Mouse (Mus musculus): ENCODE data around the gene Stn1. TPM values are rescaled to one million over a fixed set of nuclear protein-coding genes. Genes with fewer than 3 reads are reported as not detected.

Gene Stn1
- polyA plus RNA-seq, 1 experiment from 2014 or later, result 54.7 TPM

- peak overlapping the region; percentile 65; the same call in 1 of the 2 replicates for H3K27ac ChIP-seq (ENCODE audit: low read depth, low read length)
- no peaks in the 10 kb centered on the region for H3K9me3 ChIP-seq (ENCODE audit: control insufficient read depth, low read length)
- H3K4me2 ChIP-seq (replicated peaks; ENCODE audit: low read depth, low read length), result no peak overlapping the region
- 48% methylated on average over 5 of the region's 5 CpGs for WGBS
- no peak overlapping the region for H3K4me3 ChIP-seq (ENCODE audit: low read length)
- no peaks in the 10 kb centered on the region for H3K27me3 ChIP-seq (ENCODE audit: control insufficient read depth, insufficient read depth, low read length)
- 0 out of 2 replicates have a peak, but pooled peaks have one; percentile 13 for ATAC-seq (ENCODE audit: low FRiP score, low TSS enrichment)
- no peaks in the 10 kb centered on the region; the same call in 1 of the 2 replicates for H3K36me3 ChIP-seq (ENCODE audit: control insufficient read depth, insufficient read depth, low read length)
- no peak overlapping the region for H3K9ac ChIP-seq (ENCODE audit: low read depth, low read length)
- peaks cover 40% of the 10 kb centered on the region for H3K4me1 ChIP-seq (ENCODE audit: control insufficient read depth, insufficient read depth, low read length)
Measured at GRCm38 (mm10) chr19:47508771-47509281, 28.5 kb downstream of the Stn1 start.

- H3K27ac ChIP-seq (ENCODE audit: low read depth, low read length), result peak overlapping the region; percentile 65; the same call in 1 of the 2 replicates
- H3K27me3 ChIP-seq (ENCODE audit: control insufficient read depth, insufficient read depth, low read length), result no peaks in the 10 kb centered on the region
- 53% methylated on average over 3 of the region's 3 CpGs for WGBS
- H3K4me3 ChIP-seq (ENCODE audit: low read length), result no peak overlapping the region
- H3K4me2 ChIP-seq (replicated peaks; ENCODE audit: low read depth, low read length), result no peak overlapping the region
- H3K4me1 ChIP-seq (ENCODE audit: control insufficient read depth, insufficient read depth, low read length), result peaks cover 35% of the 10 kb centered on the region
- no peak overlapping the region for H3K9ac ChIP-seq (ENCODE audit: low read depth, low read length)
- H3K9me3 ChIP-seq (ENCODE audit: control insufficient read depth, low read length), result no peaks in the 10 kb centered on the region
- ATAC-seq (ENCODE audit: low FRiP score, low TSS enrichment), result no peak
- H3K36me3 ChIP-seq (ENCODE audit: control insufficient read depth, insufficient read depth, low read length), result no peaks in the 10 kb centered on the region; the same call in 1 of the 2 replicates
Measured at GRCm38 (mm10) chr19:47508191-47508590, 29.1 kb downstream of the Stn1 start.

- no peak for ATAC-seq (ENCODE audit: low FRiP score, low TSS enrichment)
Measured at GRCm38 (mm10) chr19:47507128-47508121, 29.9 kb downstream of the Stn1 start.

GRCm38 (mm10) chr19:47503625-47504024 lies 33.7 kb downstream of the Stn1 start:
- WGBS, result 79% methylated on average over 4 of the region's 4 CpGs

More at GRCm38 (mm10) chr19:47507128-47508121, 29.9 kb downstream of the Stn1 start:
- no peaks in the 10 kb centered on the region for H3K27me3 ChIP-seq (ENCODE audit: control insufficient read depth, insufficient read depth, low read length)
- peaks cover 29% of the 10 kb centered on the region for H3K4me1 ChIP-seq (ENCODE audit: control insufficient read depth, insufficient read depth, low read length)
- H3K36me3 ChIP-seq (ENCODE audit: control insufficient read depth, insufficient read depth, low read length), result no peaks in the 10 kb centered on the region; the same call in 1 of the 2 replicates
- 59% methylated on average over 27 of the region's 27 CpGs for WGBS
- H3K9ac ChIP-seq (ENCODE audit: low read depth, low read length), result no peak overlapping the region
- no peak overlapping the region for H3K4me2 ChIP-seq (replicated peaks; ENCODE audit: low read depth, low read length)
- no peaks in the 10 kb centered on the region for H3K9me3 ChIP-seq (ENCODE audit: control insufficient read depth, low read length)
- no peak overlapping the region for H3K27ac ChIP-seq (ENCODE audit: low read depth, low read length)
- H3K4me3 ChIP-seq (ENCODE audit: low read length), result no peak overlapping the region

DNA sequence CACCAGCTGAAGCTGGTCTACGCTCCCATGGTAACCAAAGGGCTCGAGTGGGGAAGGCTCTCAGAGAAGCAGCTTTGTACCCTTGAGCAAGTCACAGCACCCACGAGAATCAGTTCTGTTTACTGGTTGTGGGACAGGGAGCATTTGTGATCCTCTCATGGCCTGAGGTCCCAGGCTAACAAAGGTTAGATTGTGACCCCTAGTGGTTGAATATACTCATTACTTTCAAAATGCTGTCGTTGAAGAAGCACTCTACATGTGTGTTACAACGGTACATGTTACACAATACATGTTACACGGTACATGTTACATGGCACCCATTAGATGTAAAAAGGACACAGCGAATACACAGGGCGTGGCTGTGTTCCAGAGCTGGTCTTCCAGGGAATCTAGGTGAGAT lies 34.7 kb downstream of the Stn1 start:
- no peak overlapping the region for H3K27ac ChIP-seq (ENCODE audit: low read depth, low read length)
- H3K27me3 ChIP-seq (ENCODE audit: control insufficient read depth, insufficient read depth, low read length), result no peaks in the 10 kb centered on the region
- 80% methylated on average over 8 of the region's 8 CpGs for WGBS
- ATAC-seq (ENCODE audit: low FRiP score, low TSS enrichment), result no peak
- H3K9ac ChIP-seq (ENCODE audit: low read depth, low read length), result no peak overlapping the region
- no peak overlapping the region for H3K4me2 ChIP-seq (replicated peaks; ENCODE audit: low read depth, low read length)
- H3K9me3 ChIP-seq (ENCODE audit: control insufficient read depth, low read length), result no peaks in the 10 kb centered on the region
- H3K4me3 ChIP-seq (ENCODE audit: low read length), result no peak overlapping the region
- H3K4me1 ChIP-seq (ENCODE audit: control insufficient read depth, insufficient read depth, low read length), result no peaks in the 10 kb centered on the region
- H3K36me3 ChIP-seq (ENCODE audit: control insufficient read depth, insufficient read depth, low read length), result no peaks in the 10 kb centered on the region; the same call in 1 of the 2 replicates

More at GRCm38 (mm10) chr19:47503625-47504024, 33.7 kb downstream of the Stn1 start:
- H3K9me3 ChIP-seq (ENCODE audit: control insufficient read depth, low read length), result no peaks in the 10 kb centered on the region
- no peak overlapping the region for H3K4me2 ChIP-seq (replicated peaks; ENCODE audit: low read depth, low read length)
- no peak for ATAC-seq (ENCODE audit: low FRiP score, low TSS enrichment)
- no peak overlapping the region for H3K9ac ChIP-seq (ENCODE audit: low read depth, low read length)
- no peaks in the 10 kb centered on the region; the same call in 1 of the 2 replicates for H3K36me3 ChIP-seq (ENCODE audit: control insufficient read depth, insufficient read depth, low read length)
- no peaks in the 10 kb centered on the region for H3K27me3 ChIP-seq (ENCODE audit: control insufficient read depth, insufficient read depth, low read length)
- no peak overlapping the region for H3K27ac ChIP-seq (ENCODE audit: low read depth, low read length)
- no peak overlapping the region for H3K4me3 ChIP-seq (ENCODE audit: low read length)
- peaks cover 4% of the 10 kb centered on the region for H3K4me1 ChIP-seq (ENCODE audit: control insufficient read depth, insufficient read depth, low read length)

- ATAC-seq (ENCODE audit: low FRiP score, low TSS enrichment), result no peak
- Histone ChIP-seq H3K27ac (ENCODE audit: low read depth, low read length) (no peak overlapping the region), H3K4me2 (replicated peaks; ENCODE audit: low read depth, low read length) (no peak overlapping the region), H3K4me1 (ENCODE audit: control insufficient read depth, insufficient read depth, low read length) (no peaks in the 10 kb centered on the region), H3K9me3 (ENCODE audit: control insufficient read depth, low read length) (no peaks in the 10 kb centered on the region), H3K27me3 (ENCODE audit: control insufficient read depth, insufficient read depth, low read length) (no peaks in the 10 kb centered on the region), H3K4me3 (ENCODE audit: low read length) (no peak overlapping the region), H3K36me3 (ENCODE audit: control insufficient read depth, insufficient read depth, low read length) (no peaks in the 10 kb centered on the region; the same call in 1 of the 2 replicates), H3K9ac (ENCODE audit: low read depth, low read length) (no peak overlapping the region)
- 83% methylated on average over 11 of the region's 11 CpGs for WGBS
Measured at GRCm38 (mm10) chr19:47500389-47501011, 36.8 kb downstream of the Stn1 start.

DNA sequence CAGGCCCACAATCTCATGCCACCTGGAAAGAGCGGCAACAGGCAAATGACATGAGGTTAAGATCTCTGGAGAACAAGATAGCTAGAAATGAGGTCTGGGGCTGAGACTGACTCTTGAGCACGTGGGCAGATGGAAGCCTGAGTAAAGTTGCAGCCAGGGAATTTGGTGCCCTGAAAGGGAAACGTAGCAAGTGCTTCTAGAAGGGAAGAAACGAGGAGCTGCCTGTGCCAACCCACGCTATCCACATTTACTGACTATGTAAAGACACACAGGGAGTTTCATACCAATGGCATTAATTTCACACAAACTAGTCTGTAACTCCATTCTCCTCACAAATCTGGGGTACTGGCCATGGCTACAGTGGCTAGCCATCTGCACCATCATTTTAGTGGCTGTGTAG lies 37.5 kb downstream of the Stn1 start:
- WGBS, result 93% methylated on average over 5 of the region's 5 CpGs
- Histone ChIP-seq H3K4me3 (ENCODE audit: low read length) (no peak overlapping the region), H3K4me1 (ENCODE audit: control insufficient read depth, insufficient read depth, low read length) (no peaks in the 10 kb centered on the region), H3K27ac (ENCODE audit: low read depth, low read length) (no peak overlapping the region), H3K9me3 (ENCODE audit: control insufficient read depth, low read length) (no peaks in the 10 kb centered on the region), H3K36me3 (ENCODE audit: control insufficient read depth, insufficient read depth, low read length) (no peaks in the 10 kb centered on the region; the same call in 1 of the 2 replicates), H3K9ac (ENCODE audit: low read depth, low read length) (no peak overlapping the region), H3K4me2 (replicated peaks; ENCODE audit: low read depth, low read length) (no peak overlapping the region), H3K27me3 (ENCODE audit: control insufficient read depth, insufficient read depth, low read length) (no peaks in the 10 kb centered on the region)
- no peak for ATAC-seq (ENCODE audit: low FRiP score, low TSS enrichment)

GRCm38 (mm10) chr19:47498942-47499341 lies 38.4 kb downstream of the Stn1 start:
- Histone ChIP-seq H3K4me2 (replicated peaks; ENCODE audit: low read depth, low read length) (no peak overlapping the region), H3K4me3 (ENCODE audit: low read length) (no peak overlapping the region), H3K9me3 (ENCODE audit: control insufficient read depth, low read length) (no peaks in the 10 kb centered on the region), H3K27me3 (ENCODE audit: control insufficient read depth, insufficient read depth, low read length) (no peaks in the 10 kb centered on the region), H3K4me1 (ENCODE audit: control insufficient read depth, insufficient read depth, low read length) (no peaks in the 10 kb centered on the region), H3K27ac (ENCODE audit: low read depth, low read length) (no peak overlapping the region), H3K36me3 (ENCODE audit: control insufficient read depth, insufficient read depth, low read length) (no peaks in the 10 kb centered on the region; the same call in 1 of the 2 replicates), H3K9ac (ENCODE audit: low read depth, low read length) (no peak overlapping the region)
- 84% methylated on average over 4 of the region's 4 CpGs for WGBS
- no peak for ATAC-seq (ENCODE audit: low FRiP score, low TSS enrichment)
